Mouse (Mus musculus): ENCODE results near the gene Ankrd13a.

- no peak for TF ChIP-seq CTCF (IDR thresholded peaks at IDR 0.05; ENCODE audit: low read depth)
- TF ChIP-seq EP300 (IDR thresholded peaks at IDR 0.05; ENCODE audit: low read depth) = no peak
Observed at GRCm38 (mm10) chr5:114799848-114800247, 25.4 kb downstream of the Ankrd13a start.

Data from heart, postnatal 0 days (tissue).